Mouse (Mus musculus) brain, embryonic 14.5 days (tissue): ENCODE results near the gene Pkp3. TPM values are rescaled to one million over a fixed set of nuclear protein-coding genes. Genes with fewer than 3 reads are reported as not detected.

Source experiments
- DNase-seq: peaks from one replicate; pipeline ENCODE4 v3.0.0-alpha.2; 2011; ENCODE audit warnings: low read depth
- CTCF ChIP-seq: fragments of 200-500 bp; IDR thresholded peaks from 2 replicates; pipeline ENCODE4 v1.5.1; 2012; ENCODE audit warnings: inconsistent platforms, mild to moderate bottlenecking, moderate library complexity, borderline replicate concordance; ENCODE audit not compliant: insufficient read depth, insufficient read length; ENCODE audit errors: extremely low read depth
- POLR2A ChIP-seq: fragments of 200-500 bp; IDR thresholded peaks from 2 replicates; pipeline ENCODE4 v1.6.1; 2012; ENCODE audit warnings: mild to moderate bottlenecking, inconsistent platforms, borderline replicate concordance; ENCODE audit not compliant: poor library complexity, insufficient read depth, insufficient read length, severe bottlenecking; ENCODE audit errors: extremely low read depth
- polyA plus RNA-seq: library from polyadenylated mRNA; depleted of rRNA; stranded (reverse); fragments of >200 nt; gene quantifications from 2 replicates; pipeline ENCODE4 v1.2.3, GENCODE M21; 2012

The Pkp3 gene
- polyA plus RNA-seq, 1 experiment: 2.9 TPM

DNA sequence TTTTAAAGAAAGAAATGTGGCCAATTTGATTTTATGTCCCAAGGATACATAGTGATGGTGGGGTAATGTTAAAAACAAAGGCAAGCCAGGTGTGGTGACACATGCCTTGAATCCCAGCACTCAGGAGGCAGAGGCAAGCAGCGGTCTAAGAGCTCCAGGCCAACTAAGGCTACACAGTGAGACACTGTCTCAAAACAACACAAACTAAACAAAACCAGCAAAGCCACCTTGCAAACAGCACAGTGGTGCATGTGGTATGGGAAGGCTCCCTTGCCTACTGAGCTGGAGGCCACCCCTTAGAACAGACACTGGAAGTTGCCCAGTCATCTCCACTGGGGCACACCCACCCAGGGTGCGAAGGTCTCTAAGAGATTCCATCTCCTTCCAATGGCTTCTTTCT lies 18.1 kb upstream of the Pkp3 start:
- no peak for DNase-seq
- TF ChIP-seq POLR2A (no peak), CTCF (no peak)

DNA sequence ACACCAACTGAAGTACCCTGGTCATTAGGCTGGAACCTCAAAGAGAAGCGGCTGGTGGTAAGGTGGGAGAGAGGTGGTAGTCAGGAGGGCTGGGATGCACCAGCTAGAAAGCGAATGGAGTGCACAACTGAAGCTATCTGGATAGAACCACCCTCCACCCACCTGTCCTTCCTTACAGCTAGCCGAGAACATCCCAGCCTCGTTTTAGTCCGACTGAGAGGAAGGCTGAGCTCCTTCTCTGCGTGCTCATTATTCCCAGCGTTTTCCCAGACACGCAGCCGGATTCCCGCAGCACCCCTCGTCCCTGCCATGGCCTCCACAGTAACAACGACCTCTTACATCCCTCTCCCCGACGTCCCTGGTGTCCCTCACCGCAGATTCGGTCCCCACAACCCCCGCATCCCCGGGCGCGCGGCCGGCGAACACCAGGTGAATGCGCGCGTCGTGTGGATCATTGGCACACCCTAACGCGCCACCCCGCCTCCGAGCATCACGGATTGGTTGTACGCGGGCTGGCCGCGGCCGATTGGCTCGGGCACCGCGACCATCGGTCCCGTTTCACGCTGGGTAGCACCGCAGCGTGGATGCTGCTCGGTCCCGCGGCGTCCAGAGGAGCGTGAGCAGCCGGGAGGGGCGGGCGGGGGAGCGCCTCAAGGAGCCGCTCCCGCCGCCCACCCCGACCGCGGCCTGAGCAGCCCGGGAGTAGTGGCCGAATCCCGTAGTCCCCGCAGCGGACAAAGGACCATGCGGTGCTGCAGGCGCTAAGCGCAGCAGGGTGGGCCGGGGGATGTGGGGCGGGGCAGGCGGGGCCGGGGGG lies 17.4 kb upstream of the Pkp3 start, which contains the start of gene B4galnt4:
B4galnt4 (plus strand) TSS at position 679 of the 817 bp plus-strand sequence.
- peak; percentile 69 for TF ChIP-seq POLR2A
- no peak for TF ChIP-seq CTCF
- DNase-seq: peak; percentile 97

DNA sequence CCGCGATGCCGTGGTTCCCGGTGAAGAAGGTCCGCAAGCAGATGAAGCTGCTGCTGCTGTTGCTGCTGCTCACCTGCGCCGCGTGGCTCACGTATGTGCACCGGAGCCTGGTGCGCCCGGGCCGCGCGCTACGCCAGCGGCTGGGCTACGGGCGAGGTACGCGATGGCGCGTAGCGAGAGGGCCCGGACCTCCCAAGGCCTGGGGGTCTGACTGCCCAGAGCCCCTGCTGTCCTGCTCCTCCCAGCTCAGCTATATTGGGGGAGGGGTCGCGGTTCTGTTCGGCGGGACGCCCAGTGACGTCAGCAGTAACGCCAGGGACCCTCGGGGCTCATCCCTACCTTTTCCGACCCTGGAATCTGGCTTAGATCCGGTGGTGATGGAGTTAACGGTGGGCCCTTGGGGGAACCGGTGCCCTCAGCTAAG lies 16.7 kb upstream of the Pkp3 start:
- TF ChIP-seq CTCF (no peak), POLR2A (no peak)
- no peak for DNase-seq

DNA sequence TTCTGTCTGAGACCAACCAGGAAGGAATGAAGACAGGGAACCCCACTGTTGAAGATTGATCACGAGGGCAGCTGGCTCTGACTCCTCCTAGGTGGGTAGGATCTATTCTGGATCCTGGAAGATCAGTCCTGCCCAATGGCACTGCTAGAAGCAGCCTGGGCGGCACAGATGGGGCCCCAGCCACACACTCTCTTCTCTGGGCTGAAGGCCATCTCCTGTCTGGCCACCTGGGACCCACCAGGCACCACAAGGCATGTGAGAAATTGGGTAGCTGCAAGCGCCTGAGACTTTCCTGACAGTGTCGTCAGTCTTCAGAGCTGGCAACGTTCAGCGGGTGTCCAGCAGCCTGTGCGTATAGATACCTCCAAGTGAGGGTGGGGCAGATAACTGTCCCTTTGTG lies 15.5 kb upstream of the Pkp3 start:
- no peak for DNase-seq
- TF ChIP-seq CTCF (no peak), POLR2A (no peak)

DNA sequence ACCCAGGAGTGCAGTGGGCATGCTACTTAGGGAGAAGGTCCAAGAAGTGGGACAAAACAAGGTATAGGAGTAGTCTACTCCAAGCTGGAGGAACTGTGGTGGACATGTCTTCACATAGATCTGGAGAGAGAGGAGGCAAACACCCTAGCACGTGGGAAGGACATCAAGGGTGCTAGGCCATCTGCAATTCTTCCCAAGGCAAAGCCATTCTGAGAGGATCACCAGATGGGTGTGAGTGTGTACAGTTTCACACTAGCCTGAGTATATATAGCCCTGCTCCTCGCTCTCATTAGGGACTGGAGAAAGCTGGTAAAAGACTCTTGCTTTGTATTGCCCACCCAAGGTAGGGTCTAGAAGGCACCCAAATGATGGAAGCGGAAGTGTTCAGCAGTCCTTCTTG lies 14.7 kb upstream of the Pkp3 start:
- TF ChIP-seq POLR2A (no peak), CTCF (no peak)
- no peak for DNase-seq

DNA sequence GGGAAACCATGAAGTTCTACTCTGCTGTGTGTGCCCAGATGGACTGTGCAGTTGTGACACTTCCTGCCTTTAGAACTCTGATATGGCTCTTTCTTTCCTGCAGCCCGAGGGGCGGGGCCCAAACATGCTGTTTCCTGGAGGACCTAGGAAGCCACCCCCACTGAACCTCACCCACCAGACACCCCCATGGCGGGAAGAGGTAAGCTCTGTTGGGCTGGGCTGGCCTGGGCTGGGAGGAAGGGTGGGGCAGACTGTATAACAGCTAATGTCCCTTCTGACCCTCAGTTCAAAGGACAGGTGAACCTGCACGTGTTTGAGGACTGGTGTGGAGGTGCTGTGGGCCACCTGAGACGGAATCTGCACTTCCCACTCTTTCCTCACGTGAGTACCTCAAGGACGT lies 13.8 kb upstream of the Pkp3 start:
- no peak for TF ChIP-seq CTCF
- TF ChIP-seq POLR2A: no peak
- no peak for DNase-seq

DNA sequence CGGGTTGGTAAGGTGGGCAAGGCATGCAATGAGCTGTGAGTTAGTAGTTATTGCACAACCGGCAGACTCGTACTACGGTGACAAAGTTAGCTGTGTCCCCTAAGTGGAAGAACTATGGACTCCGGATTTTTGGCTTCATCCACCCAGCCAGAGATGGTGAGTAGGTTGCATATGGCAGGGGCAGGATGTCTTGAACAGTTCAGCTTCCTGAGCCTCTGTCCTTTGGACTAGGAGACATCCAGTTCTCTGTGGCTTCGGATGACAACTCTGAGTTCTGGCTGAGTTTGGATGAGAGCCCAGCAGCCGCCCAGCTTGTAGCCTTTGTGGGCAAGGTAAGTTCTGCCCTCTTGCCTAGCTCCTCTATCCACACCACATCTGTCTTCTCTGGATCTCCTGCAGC lies 13.4 kb upstream of the Pkp3 start:
- TF ChIP-seq CTCF: no peak
- no peak for TF ChIP-seq POLR2A
- DNase-seq: no peak

DNA sequence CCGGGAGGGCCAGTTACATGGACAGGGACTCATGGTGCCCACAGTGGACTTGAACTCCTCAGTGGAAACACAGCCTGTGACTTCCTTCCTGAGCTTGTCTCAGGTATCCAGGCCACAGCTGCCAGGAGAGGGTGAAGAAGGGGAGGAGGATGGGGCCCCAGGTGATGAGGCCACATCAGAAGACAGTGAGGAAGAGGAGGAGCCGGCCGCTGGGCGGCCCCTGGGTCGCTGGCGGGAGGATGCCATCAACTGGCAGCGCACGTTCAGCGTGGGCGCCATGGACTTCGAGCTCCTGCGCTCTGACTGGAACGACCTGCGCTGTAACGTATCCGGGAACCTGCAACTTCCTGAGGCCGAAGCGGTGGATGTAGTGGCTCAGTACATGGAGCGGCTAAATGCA lies 9.7 kb upstream of the Pkp3 start:
- no peak for TF ChIP-seq CTCF
- no peak for TF ChIP-seq POLR2A
- no peak for DNase-seq

DNA sequence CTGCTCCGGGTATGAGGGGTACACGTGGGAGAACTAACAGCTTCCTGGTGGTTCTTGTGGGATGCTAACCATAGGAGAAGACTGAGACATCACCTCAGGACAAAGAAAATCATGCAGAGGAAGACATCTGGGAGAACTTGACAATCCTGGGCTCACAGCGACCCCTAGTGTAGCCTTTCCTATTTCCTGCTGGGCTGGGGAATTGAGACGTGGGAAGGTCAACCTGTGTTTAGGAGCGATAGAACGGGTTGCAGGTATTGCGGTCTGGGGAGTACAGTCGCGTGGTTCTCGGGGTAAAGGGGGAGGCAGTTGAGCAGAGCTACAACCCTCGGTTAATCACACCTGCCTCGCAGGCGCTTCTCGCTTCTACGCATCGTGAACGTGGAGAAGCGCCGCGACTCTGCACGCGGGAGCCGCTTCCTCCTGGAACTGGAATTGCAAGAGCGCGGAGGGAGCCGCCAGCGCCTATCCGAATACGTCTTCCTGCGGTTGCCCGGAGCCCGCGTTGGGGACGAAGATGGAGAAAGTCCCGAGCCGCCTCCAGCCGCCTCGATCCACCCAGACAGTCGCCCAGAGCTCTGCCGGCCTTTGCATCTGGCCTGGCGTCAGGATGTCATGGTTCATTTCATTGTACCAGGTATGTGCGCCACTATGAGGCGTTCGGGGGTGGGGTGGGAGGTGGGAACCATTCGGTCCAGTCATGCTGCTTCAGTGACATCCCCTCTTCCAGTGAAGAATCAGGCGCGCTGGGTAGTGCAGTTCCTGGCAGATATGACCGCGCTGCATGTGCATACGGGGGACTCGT lies 7.8 kb upstream of the Pkp3 start:
- TF ChIP-seq CTCF (peak; percentile 77; the same call in 1 of the 2 replicates), POLR2A (no peak)
- DNase-seq: peak; percentile 92

DNA sequence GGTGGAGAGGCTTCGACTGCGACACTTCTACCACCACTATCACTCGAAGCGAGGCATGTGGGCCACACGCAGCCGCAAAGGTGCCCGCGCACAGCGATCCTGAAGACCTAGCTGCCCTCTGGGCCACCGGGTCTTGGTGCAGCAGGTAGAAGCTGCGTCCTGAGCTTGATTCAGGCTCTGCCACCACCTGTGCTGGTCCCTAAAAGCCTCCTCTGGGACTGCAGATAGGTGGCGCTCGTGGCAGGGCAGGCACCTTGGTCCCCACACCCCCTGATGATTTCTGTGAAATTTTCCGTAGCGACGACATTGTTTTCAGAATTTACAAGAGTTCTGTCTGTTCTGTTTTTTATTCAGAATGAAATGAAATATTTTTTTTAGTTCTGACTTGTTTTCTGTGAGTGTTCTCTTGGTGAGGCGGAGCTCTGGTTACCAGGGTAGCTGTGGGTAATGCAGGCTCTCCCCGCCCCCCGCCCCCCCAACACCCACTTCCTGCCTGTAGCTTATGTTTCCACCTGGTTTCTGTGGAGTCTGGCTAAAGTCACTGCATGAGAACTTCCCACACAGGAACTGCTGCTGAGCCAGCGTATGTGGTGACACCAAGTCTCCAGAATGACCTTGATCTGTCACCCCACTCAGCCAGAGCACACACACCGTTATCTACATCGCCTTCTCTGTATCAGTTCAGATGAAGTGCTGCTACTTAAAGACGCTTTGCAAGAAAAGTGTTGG lies 5.8 kb upstream of the Pkp3 start:
- TF ChIP-seq CTCF: peak; percentile 43; the same call in 1 of the 2 replicates
- TF ChIP-seq POLR2A: no peak
- no peak for DNase-seq

DNA sequence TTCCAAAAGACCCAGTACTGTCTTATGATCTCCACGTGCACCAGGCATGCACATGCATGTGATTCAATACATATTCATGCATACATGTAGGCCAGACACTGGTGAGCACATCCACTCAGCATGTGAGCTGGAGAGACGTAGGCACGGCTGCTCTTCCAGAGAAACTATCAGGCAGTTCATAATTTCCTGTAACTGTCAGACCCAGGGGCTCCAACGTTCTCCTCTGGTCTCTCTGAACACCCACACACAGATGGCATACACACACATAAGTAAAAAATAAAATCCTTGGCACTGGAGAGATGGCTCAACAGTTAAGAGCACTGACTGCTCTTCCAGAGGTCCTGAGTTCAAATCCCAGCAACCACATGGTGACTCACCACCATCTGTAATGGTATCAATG lies 4.2 kb upstream of the Pkp3 start:
- no peak for DNase-seq
- no peak for TF ChIP-seq CTCF
- no peak for TF ChIP-seq POLR2A

DNA sequence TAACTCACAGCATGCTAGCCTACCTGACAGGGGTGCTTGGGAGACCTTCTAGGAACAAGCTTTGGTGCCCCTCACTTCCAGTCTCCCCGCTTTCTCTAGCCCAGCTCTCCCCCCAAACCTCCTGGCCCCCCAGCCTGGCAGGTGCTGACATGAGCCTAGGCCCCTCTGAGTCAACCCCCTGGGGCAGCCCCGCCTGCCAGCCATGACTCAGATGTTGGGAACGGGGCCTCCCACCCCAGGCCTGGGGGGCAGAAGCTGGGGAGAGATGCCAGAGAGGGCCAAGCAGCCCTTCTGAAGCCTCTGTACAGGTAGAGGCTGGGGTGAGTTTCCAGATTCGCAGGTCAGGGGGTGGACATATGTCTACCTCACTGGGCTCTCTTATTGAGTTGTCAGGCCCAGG lies 858 bp downstream of the Pkp3 start:
- DNase-seq: no peak
- TF ChIP-seq CTCF (no peak), POLR2A (no peak)
